Mouse (Mus musculus): ENCODE results near the gene Trim40.
A peak's percentile ranks its signal among the peaks of the same experiment; 100 is the strongest.
"Not testable (repeated sequence)": the region's sequence is repeated elsewhere in the genome, so short reads cannot be mapped to it uniquely, and the experiment has no call there.

Trim40 gene

DNA sequence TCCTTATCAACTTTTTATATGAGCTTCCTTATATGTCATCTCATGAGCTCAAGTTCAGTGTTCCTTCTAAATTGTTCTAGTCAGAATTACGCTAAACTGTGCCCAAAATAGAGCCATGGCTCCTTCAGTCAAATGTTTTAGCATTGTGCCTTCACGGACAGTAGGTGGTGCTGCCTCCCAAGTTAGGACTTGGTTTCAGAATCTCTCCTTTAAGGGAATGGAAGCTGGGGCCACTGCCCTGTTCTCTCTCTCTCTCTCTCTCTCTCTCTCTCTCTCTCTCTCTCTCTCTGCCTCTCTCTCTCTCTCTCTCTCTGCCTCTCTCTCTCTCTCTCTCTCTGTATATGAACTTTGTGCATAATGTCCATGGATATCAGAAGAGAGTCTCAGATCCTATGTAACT lies 2.4 kb upstream of the Trim40 start:
- DNase-seq (ENCODE audit: low read depth), result peak; percentile 25

DNA sequence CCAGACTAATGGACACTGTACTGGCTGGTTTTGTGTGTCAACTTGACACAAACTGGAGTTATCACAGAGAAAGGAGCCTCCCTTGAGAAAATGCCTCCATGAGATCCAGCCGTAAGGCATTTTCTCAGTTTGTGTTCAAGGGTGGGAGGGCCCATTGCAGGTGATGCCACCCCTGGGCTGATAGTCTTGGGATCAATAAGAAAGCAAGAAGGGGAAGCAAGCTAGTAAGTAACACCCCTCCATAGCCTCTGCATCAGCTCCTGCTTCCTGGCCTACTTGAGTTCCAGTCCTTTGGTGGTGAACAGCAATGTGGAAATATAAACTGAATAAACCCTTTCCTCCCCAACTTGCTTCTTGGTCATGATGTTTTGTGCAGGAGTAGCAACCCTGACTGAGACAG lies 1.6 kb upstream of the Trim40 start:
- not testable (repeated sequence) for DNase-seq (ENCODE audit: low read depth)

DNA sequence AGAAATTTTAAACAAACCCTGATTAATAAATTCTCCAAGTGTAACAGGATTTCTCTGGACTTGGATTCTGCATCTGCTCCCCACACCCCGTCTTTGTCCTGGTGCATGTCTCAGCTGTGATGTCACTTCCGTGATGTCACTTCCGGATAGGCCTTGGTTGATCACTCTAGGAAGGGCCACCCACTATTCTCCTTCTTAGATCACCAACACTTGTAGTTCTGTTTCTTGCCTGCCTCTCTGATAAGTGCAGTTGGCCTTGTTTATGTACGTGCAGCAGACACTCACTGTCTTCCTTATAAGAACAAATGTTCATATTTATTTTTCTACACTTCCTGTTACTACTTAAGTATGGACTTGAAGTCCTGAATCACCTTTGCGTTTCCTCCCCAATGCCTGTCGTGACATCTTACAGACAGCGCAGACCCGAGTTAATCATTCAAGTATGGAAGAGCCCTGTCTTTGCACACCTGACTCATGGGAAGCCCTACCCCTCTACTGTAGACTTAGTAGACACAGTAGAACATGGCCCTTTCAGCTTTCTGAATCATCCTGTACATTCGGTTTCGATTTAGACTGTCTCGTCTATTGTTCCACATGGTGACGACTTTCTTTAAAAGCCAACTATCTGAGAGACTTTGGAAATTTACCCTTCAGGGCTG lies 4.7 kb downstream of the Trim40 start:
- DNase-seq (ENCODE audit: low read depth), result no peak

DNA sequence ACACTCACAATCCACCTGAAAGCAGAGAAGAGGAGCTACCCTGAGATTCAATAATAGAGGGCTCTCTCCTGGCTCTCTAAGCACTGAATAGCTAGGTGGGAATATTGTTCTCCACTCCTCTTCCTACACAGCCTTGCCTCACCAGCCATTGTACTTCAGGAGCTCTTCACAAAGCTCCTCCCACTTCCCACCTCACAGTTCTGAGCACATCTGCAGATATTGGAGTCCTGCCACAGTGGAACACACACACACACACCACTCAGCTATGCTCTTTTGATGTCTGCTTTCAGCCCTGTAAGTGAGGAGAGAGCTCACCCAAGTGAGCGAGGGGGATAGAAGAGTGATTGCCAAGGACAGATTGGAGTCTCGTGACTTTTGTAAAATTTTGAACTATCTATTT lies 6.6 kb downstream of the Trim40 start:
- DNase-seq (ENCODE audit: low read depth), result no peak

DNA sequence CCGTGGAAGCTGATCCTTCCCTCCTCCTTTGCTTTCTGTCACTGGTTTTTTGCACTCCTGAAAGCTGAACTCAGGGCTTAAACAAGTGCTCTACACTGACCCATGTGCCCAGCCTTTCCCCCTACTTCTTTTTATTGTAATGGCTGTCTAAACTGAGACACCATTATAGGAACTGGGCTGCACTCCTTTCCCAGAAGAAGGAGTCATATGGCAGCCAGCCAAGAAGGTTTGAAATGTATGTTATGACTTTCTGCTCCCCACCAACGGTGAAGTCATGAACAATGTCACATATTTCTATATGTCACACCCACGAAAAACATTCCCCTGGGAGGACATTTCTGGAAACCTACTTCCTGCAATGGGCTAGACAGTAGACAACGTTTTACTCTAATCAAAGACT lies 15.3 kb downstream of the Trim40 start:
- no peak for DNase-seq (ENCODE audit: low read depth)

DNA sequence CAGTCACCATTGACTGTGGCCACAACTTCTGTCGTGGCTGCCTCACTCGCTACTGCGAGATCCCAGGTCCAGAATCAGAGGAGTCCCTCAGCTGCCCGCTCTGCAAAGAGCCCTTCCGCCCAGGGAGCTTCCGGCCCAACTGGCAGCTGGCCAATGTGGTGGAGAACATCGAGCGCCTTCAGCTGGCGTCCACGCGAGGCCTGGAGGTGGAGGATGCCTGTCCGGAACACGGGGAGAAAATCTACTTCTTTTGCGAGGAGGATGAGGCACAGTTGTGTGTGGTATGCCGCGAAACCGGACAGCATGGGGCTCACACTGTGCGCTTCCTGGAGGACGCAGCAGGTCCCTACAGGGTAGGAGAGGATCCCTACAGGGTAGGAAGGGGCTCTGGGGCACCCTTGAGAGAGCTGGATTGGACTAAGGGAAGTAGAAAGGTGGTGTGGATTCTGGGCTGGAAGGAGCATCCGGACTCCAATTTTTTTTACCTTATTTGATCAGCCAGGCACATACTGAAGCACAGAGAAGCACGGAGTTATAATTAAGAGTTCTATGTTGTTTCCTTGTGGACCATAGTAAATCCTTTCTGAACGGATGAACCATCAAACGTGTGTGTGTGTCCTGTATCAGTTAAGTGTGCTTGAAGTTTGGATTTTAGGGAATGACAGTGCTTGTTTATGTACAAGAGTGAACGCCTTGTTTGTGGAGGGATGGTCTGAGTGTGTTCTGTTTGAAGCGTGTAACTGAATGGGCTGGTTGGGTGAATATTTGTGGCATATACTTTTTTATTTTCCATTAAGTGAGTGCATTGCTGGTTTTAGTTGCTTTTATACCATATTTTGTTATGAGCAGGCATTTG lies 19.7 kb downstream of the Trim40 start:
- DNase-seq (ENCODE audit: low read depth), result no peak

DNA sequence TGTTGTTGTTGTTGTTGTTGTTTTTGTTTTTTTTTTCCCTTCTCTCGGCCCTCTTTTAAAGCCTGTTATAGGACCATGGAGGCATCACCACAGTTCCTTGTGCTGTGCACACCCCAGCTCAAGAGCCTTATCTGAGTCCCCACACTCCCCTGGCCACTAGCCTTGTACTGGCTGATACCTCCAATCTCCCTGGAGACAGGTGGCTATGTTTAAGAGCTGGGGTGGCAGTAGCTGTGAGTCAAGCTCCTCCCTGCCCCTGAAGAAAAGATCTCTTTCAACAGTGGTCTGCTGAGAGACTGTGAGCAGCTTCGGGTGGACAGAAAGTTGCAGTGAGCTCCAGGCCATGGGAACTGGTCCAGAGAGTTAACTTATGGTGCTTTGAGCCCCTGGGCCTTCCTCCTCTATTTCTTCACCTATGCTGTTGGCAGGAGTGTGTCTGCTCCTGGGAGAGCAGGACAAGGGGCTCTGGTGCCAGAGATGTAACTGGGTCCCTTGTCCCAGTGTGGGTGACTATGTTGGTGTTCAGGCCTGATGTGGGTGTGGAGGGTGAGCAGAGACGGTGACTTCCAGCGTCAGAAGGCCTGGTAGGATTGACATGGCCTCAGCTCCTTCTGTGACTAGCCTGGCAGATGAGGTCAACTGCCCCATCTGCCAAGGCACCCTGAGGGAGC lies 20.5 kb downstream of the Trim40 start, which contains the start of gene Trim10:
Gene Trim10 (plus strand): TSS at position 291 of the 671 bp plus-strand sequence.
- no peak for DNase-seq (ENCODE audit: low read depth)

DNA sequence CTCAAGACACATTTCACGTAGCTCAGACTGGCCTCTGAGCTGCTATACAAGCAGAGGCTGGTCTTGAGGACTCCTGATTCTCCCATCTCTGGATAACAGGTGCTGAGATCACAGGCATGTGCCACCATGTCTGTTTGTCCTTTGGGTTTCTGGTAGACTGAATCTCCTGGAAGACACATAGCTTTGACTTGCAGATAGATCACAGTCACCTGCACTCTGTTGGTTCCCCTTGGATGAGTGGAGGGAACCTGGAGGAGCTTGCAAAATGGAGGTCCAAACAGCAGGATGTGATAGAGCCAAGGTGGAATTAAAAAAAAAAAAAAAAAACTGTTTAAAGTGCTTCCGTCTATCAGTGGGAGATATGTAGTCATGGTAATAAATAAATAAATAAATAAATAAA lies 21.1 kb downstream of the Trim40 start:
- DNase-seq (ENCODE audit: low read depth), result no peak

DNA sequence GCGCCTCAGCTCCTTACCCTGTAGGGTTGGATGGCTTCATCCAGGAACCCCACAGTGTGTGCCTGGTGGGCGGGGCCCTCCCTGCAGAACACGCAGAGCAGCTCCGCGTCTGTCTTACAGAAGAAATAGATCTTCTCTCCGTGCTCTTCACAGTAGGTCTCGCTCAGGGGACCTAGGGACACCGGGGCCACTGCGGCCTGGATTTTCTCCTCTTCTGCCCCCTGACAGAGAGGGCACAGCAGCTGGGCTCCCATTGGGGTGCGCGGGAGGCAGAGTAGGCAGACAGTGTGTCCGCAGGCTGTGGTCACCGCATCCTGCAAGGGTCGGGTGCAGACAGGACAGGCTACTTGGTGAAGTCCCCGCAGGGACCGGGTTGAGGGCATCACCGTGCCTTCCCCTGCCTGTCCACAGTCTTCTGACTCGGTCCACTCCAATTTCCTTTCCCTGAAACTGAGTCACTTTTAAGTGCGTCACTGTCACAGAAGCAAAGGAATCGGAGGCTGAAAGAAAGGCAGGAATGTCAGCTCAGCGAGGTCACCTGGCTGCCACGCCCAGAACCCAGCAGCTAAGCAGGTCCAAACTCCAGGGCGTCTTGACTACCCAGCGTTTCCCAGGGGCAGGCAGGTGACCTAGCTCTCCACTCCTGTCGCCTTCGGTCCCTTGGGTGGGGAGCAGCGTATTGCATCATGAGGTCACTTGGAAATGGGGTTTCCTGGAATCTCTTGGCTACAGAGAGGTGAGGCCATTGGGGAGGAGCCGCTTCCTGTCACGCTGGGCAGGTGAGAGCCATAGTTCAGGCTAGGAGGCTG lies 23.0 kb downstream of the Trim40 start, which contains the start of gene Trim15:
Gene Trim15 (minus strand): TSS at position 492 of the 809 bp plus-strand sequence.
- DNase-seq (ENCODE audit: low read depth), result no peak

DNA sequence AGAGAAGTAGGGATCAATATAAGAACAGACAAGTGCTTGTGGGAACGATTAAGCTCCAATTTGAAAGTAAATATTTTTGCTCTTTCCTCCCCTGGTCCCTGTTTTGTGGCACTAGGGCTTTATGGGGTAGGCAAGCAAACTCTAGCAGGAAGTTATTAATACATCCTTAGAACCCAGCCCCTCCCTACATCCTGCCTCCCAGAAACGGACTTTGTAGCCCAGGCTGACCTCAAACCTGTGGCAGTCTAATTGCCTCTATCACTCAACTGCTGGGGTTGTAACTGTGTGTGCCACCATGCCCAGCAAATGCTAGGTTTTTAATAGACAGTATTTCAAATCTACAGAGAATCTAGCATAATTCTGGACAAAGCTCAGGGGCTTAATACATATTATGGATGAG lies 28.2 kb downstream of the Trim40 start:
- DNase-seq (ENCODE audit: low read depth), result no peak

DNA sequence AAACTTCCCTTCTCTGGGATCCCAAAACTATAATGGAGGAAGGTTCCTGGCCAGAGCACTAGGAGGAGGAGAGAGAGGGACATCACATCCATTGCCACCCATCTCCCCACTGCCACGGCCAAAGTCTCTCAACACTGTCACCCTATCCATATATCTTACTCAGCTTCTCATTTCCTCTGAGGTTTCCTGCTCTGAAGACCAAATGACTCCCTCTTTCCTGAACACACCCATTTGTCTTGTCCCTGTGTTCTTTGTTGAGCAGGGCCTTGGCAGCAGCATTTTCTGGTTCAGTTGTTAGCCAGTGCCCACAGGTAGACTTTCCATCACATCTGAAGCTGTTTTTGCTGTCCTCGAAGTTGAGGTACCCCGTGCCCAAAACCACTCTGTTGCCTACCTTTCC lies 31.7 kb downstream of the Trim40 start:
- DNase-seq (ENCODE audit: low read depth), result no peak

DNA sequence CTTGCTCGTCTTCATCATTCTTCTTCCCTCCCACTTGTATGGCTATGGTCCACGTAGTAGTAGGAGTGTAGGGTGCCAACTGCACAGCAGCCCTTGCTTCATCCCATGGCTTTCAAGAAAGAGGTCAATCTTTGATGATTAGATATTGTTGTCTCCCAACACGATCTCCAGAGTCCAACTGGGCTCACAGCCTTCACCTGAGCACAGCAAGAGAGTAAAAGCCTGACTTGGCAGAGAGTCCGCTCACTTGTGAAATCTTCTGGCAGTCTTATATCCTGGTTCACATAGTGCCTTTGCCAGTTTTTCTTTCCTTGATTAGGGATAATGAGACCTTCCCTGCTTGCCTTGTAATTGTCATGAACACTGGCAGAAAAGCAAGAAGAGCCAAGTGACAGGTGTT lies 33.7 kb downstream of the Trim40 start:
- DNase-seq (ENCODE audit: low read depth), result no peak

DNA sequence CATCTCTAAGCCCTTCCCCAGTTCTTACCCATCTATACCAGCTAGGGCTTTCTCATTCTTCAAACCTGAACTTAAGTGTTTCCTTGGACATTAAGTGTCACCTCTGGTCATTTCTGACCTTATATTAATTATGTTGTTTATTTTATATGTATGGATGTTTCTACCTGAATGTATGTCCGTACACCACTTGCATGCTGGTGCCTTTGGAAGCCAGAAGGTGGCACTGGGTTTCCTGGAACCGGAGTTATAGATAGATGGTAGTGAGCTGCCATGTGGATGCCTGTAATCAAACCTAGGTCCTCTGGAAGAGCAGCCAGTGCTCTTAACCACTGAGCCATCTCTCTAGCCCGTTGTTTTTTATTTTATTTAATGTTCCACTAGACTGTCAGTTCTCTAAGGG lies 34.4 kb downstream of the Trim40 start:
- DNase-seq (ENCODE audit: low read depth), result no peak

DNA sequence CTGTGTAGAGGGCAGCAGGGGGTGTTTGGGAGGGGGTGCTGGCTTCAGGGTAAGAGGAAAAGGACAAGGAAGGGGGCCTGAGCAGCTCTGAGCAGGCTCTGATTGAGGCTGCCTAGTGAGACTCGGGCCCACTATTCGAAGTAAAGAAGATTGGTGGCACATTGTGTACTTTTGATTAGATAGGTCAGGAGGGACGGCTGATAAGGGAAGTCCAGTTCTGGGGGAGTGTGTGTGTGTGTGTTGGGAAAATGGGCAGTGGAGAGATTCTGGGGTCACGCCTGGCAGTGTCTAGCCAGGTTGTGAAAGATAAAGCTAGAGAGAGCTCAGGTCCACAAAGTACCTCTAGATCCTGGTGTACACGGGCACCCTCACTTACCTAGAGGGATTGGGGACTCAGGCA lies 38.3 kb downstream of the Trim40 start:
- DNase-seq (ENCODE audit: low read depth), result no peak

DNA sequence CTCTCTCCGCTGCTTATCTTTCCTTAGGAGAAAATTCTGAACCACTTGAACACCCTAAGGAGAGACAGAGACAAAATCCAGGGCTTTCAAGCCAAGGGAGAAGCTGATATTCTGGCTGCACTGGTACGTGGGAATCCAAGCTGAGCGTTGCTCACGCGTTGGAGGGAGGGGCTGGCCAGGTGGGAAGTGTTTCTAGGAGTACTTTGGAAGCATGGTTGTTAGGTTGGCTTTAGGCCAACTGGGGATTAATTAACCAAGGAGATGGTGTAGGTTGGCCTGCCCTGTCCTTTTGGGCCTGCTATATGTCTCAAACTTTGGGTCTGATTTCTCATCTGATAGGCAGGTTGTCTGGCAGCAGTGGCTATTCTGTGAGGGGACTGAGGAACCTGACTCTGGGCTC lies 38.7 kb downstream of the Trim40 start:
- no peak for DNase-seq (ENCODE audit: low read depth)

DNA sequence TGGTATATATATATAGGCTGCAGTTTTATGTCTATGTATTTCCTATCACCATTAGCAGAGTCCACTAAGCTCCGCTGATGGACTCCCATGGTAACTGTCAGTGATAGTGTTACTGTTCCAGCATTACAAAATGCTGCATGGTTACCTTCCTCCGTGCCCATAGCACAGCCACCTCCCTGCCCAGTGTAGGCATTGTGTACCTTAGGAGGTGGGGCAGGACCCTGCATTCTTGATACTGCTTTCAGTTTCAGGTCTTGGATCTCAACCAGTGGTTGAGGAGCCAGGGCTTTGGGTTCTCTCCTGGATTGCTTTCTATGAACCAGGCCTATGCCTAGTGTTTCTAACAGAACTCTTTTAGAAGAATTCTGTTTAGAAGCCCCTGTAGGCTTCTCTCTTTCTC lies 39.9 kb downstream of the Trim40 start:
- no peak for DNase-seq (ENCODE audit: low read depth)

DNA sequence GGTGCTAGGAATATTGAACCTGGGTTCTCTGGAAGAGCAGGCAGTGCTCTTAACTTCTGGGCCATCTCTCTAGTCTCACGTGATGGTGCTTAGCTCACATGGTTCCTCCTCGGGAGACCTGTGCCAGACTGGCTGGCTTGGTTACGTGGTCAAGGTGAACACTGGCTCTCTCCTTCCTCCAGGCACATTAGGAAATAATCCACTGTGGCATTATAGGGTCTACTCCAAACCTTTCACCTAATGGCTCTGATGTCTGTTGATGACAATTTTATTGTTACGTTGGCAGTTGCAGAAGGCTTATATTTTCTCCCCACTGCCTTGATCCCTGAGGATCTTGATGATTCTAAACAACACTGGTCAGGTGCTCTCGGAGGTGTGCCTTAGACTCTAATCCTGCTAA lies 41.0 kb downstream of the Trim40 start:
- no peak for DNase-seq (ENCODE audit: low read depth)

DNA sequence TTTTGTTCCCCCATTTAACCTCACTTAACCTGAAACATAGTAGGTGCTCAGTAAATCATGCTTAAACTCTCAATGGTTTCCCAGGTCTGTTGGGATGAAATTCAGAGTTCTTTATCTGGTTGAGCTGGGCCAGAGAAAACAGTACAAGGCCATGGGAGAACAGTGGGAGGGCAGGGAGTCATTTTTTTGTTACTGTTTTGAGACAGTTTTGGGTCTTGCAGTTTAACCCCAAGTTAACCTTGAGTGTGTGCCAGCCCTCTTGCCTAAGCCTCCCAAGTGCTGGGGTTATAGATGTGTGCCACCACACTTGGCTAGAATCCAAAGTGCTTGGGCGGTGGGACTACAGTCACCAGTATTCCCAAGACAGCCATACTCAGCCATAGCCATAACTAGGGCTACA lies 45.2 kb downstream of the Trim40 start:
- peak; percentile 8 for DNase-seq (ENCODE audit: low read depth)

DNA sequence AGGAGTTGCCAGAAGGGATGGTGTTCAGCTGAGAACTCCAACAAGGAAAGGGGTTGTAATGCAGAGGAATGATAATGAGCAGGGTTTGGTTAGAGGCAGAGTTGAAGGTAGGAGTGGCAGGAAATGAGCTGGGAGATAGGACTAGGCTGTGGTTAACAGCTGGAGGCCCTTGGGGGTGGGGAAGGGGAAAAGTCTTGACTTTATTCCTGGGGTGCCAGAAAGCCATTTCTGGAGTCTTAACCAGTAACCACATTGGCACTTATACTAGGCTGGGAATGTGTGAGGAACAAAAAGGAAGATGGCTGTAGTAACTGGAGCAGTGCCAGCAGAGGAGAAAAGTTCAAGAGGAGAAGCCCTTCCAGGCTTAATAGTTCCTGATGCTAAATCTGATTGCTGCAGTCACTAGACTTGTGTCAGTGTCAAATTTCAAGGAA lies 45.6 kb downstream of the Trim40 start:
- DNase-seq (ENCODE audit: low read depth), result peak; percentile 38

DNA sequence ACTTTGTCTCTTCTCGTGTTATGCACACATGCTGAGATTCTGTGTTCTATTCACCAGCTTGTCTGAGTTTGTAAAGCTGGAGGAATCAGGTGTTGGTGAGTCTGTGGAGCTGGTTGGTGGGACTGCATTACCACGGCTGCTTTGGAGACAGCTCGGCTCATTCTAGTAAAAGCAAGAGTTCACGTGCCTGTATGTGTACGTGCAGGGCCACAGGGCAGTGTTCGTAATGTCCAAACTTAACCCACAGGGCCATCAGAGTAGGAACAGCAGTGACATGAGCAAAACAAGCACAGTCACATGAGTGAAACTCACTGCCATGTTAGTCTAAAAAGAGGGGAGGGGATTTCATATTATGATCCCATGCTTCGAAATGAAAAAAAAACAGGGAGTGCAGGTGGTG lies 46.2 kb downstream of the Trim40 start:
- DNase-seq (ENCODE audit: low read depth), result no peak

DNA sequence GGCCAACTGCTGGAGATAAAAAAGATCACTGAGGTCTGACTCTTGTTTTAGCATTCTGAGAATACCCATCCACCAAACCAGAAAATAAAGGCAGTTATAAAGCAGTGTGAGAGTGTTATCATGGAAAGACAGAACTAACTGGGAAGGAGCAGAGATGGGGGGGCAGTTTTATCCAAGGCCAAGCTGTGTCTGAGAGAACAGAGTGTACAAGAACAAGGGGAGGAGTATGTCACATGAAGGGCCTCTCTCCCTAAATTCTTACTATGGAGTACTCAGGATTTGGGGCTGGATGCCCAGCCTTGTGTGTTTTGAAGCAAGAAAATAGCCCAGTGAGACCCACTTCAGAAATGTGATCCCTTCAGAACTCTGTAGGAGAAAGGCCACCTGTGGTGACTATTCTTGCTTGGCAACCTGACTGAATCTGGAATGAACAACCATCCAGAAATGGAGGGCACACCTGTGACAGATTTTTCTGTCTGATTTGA lies 48.9 kb downstream of the Trim40 start:
- DNase-seq (ENCODE audit: low read depth), result no peak

DNA sequence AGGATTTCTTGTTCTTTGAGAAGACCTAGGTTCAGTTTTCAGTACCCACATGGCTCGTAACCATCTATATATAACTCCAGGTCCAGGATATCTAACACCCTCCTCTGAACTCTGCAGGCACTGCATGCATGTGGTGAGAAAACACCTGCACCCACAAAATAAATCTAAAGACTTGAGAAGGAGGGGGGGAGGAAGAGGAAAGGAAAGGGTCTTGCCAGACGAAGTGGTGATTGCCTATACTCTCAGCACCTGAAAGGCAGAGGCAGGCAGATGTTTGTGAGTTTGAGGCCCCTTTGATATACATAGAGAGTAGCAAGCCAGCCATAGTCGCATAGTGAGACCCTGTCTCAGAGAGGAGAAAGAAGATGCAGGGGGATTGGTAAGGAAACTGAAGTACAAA lies 50.0 kb downstream of the Trim40 start:
- no peak for DNase-seq (ENCODE audit: low read depth)
